Mouse (Mus musculus) ovary, adult 18-20 months (tissue): ENCODE measurements at regions not wholly inside any gene's neighbourhood (a gene's known extent, or its start where the extent isn't known, plus 50 kb on each side); places are given as distances from the start of the nearest gene placed in this dataset.

Experiments used
- DNase-seq: peaks from one replicate; pipeline ENCODE4 v3.0.0; 2022; ENCODE audit warnings: low spot score, mixed read lengths

DNA sequence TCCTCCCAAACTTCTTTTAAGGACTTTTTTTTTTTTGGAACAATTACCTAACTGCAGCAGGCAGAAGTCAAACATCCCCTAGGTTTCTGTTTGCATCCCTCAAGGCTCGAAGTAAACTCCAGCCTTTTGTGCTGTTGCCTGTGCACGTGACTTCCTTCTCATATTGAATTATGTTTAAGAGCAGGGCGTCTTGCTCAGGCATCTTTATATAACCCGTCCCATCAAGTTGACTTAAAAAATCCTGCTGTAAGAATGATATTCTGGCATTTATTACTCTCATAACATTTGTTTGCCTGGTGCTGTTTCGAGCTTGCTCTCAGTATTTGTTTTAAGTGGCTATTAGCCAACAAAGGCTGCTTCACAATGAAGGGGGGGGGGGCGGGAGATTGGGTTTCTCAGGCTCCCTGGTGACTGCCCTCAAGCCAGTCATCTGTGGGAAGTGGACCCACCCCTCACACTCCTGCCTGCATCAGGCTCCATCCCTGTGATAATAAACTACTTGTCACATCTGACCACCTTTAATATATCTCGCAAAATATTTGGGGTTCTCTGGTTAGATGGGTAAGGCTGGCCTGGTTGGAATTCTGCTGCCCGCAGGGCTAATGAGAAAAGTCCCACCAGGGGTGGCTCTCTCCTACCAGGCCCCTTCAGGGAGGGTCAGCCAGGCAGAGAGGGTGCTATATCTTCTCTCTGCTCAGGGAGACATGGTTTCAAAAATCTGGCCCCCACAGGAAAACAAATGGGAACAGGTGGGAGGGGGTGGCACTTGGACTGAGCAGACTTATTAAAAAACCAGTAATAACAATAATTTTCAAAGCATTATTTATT lies 277.1 kb upstream of the Atp5g3 start:
- no peak for DNase-seq

DNA sequence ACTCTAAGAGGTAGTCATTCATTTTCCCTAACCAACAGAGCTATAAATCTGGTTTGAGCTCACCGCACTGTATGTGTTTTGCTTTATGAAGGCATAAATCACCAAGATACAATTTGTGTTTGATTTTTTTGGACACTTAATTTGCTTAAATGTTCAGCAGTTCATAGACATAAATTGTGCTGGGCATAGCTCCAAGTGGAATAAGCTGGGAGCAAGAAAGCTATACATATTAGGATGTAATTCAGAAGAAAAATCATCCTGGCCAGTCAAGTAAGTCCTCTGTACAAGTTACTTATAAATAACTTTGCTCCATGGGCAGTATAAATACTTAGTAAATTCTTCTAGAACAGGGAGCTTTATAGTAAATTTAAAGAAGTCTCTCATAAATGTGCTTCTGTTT lies 267.0 kb upstream of the Atp5g3 start:
- DNase-seq, result no peak

DNA sequence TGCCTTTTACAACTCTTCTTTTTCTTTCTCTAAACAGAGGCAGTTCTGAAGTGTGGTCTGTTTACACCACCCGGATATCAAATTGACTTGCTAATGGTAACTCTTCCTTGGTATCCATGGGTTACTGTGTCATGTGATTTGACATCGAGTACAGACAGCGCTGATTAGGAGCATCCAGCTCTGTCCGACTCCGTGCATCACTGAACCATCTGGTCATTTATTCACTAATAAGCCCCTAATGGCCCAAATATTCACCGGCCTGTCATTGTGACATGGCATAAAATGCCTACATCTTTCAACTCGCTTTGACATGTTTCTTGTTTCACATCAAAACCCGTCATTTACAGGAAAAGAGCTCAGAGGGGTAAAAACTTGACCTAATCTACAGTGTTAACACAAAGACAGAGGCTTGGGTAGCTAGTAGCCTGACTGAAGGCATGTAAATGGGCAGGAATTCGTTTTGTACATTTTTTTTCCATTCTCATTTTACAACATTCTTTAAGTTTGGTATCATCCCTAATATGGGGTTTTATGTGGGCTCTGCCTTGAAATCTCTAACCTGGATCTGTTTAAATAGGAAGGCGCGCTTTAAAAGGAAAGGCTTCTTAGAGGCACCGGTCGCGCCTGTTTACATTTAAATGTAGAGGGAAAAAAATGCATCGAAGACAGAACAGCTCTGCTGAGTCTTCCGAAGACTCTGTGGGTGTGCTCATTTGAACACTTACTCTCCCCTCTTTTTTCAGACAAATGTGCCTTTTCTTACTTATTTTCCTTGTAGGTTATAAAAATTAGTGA lies 257.8 kb upstream of the Atp5g3 start:
- DNase-seq, result no peak

DNA sequence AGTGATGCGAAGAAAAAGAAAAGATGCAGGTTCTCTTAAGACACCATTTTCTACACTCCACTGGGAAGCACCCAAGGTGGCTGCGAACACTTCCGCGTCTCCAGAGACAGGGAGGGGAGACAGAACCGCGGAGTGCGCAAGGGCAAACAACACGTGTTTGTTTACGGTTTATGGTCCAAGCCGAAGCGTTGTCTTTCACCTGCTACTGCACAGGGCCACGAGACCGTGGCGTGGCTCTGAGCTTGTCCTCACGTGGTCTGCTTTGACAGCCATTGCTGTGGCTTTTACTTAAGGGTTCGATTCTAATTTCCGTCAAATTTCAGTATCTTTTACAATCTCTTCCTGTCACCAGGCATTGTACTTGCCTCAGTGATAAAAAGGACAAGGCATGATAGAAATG lies 257.2 kb upstream of the Atp5g3 start:
- no peak for DNase-seq

DNA sequence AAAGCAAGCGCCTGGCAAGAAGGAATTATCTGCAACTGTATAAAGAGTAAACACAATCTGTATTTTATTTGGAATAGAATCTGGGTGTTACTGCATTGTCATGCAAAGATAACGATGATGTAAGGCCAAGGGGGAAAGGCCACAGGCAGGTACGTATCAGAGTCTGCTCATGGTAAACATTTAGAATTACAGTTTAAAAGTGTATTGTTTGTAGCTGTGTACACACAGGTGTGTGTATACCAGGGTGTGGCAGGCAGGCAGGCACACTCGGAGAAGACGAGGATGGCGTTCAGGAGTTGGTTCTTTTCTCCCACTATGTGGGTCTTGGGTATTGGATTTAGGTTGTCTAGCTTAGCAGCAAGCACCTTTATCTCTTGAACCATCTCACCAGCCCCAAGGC lies 242.9 kb upstream of the Atp5g3 start:
- no peak for DNase-seq

DNA sequence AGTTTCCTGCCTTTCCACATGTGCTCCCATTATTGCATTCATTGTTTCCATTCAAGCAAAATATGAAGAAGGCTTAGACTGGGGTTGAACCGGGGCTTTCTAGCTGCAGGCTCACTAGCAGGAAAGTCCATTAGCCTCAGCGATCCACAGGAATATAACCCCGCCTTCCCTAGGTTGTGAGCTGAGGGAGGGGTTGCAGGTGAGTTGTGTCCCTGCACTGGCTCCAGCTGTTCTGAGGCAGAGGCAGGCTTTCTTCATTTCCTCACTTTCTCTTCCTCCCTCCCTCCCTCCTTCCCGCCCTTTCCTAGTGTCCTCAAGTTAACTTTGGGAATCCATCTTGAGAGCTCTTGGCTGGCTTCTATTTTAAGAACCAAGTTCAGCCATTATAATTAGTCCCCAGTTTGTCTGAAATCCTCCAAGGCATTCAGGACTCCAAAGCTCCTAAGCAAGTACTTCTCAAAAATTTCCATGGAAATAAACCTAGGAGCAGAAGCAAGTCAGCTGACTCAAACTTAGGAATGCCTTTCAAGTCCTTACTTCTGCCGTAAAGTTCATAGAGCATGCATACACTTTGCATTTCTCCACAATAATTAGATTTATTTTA lies 242.2 kb upstream of the Atp5g3 start:
- DNase-seq, result no peak

DNA sequence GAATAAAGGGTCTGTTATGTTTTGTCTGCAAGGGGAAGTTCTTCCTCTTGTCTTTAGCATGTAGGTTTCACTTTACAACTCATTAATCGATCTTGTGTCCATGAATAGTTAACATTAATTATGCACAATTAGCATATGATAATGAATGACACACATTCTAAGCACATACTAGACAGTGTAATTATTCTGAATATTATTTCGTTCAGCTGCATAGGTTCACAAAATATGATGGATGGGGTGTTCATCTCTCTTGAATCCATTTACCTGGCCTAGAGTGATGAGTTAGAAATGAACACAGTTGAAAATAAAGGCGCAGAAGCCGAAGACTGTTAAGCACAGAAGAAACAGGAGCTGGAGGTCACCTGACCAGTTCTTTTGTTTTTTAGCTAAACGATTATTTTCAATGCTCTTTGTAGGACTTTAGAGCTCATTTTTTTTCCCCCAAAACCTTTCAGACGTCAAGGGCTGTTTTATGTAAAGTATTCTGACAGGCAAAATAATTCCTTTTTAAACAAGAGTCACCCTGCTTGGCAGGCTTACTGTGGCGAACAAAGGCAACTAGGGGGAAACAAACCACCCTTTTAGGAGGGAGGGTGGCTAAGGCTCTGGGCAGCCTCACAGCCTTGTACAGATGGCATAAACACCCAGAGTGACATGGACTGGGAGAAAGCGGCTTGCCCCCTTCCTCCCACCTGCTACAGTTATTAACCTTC lies 241.6 kb upstream of the Atp5g3 start:
- DNase-seq, result no peak

DNA sequence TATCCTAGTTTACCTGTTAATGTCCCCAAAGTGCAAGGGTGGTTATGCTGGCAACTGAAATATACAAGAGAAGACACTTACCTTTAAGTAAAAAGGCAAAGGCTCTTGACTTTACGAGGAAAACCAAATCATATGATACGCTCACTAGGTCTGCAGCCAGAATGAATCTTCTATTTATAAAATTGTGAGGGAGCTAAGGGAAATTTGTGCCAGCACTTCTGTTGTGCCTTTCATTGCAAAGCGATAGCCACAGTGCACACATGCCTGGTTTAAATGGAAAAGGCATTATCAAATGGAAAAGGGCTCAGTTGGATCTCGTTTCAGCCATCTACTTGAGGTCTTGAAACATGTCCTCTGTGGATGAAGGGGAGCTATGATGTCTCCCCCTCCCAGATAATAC lies 236.1 kb upstream of the Atp5g3 start:
- DNase-seq, result no peak

DNA sequence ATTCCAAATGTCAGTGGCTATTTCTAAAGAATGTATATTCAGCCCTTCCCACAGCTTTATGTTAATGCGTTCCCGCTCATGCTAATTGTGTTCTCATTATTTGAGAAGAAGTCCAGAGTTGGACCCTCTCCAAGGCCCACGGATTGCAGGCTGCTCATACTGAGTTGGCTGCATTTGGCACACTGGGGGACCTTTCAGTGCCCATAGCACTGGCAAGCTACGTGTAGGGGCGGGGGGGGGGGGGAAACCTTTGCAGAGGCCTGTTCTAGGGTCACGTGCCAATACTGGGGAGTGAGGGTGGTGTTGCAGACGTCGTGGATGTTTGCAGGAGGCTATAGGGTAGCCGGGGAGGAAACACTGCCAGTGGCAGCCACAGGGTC lies 225.5 kb upstream of the Atp5g3 start:
- no peak for DNase-seq

DNA sequence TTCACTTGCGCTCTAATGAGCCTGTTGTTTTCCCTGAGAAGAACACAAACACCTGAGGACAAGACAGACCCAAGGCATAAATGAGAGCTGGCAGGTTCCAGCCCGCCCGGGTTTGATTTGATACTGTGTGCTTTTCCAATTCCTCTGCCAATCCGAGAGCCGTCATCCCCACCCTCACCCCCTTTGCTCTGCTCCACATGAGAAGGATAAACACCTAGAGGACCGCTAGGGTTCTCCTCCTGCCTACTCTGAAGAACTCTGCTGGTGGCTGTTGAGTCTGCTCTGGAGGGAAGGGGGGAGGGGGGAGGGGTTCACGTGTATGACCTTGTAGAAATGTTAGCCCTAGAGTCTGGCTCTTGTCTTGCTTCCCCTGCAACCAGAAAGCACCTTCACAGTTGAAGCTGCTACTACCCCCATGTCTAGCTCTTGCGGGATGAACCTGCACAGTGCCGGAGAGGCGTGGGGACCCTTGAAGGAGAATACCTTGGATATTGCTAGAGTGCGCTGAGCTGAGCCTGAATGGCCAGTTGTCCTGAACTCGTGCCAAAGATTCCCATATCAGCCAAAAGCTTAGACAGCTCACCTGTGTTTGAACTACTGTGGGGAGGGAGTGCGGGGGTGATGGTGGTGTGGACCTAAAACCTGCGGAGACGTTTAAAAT lies 225.0 kb upstream of the Atp5g3 start:
- no peak for DNase-seq

DNA sequence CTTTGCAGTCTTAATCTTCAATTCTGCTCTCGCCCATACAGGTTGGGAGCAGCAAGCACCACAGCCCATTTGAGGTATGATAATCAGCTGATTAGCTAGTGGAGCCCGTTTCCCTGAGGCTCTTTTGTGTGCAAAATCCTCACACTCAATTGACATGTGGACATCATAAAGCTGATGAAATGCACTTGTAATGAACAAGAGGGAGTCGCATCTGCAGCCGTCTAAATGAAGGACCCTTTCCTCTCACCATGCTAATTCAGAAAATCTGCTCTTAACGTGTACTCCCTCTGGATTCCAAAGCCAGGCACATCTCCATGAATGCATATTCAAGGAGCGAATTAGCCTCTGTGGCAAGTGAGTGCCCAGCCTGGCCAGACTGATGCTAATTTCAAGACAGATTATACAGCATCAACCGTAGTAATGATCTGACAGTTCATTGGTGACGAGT lies 219.0 kb upstream of the Atp5g3 start:
- no peak for DNase-seq

DNA sequence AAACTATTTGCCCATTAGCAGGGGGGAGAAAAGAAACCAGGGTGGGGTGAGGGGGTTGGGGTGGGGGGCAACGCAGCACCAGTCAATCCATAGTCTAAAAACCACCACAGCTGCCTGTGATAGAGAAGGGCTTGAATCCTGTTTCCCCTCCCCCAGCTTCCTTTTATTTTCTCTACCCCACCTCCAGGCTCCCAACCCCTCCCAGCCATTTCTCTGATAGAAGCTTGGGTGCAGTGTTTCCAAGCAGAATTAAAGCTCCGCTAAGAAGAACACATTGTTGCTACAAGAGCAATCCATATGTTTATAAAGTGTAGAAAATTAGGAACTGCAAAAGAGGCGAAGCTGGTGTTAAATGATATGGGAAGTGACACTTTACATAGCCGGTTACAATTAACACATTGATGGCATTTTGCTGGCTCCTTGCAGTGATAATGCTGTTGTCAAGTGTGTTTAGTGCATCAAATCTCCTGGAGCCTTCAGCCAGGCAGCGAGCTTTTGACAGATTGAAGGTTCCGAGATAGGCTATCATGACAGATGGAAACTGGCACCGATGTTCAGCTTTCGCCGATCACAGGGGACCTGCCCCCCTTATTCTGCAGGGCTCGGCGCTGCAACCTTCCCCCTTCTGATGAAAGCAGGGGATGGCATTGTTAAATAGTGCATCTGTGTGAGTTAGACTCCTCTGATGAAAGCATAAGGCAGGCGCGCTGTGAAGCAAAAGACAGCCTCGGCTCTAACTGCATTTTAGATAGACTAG lies 217.8 kb upstream of the Atp5g3 start:
- no peak for DNase-seq

DNA sequence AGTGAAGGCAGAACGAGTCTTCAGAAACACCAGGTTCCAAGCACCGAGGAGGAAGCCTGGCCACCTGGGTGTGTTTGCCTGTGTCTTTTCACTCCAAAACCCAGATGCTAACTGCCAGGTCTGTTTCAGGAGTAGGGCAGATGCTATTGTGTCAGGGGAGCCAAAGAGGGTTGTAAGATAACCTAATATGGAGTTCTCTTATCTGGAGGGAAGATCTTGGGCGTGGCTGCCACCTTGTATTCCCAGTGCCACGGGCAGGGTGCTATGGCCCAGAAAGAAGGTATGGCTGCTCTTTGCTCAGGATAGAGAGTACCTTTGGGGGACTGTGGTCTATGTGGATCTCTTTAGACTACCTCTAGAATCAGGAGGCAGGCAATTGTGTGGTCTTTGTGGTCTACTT lies 216.0 kb upstream of the Atp5g3 start:
- no peak for DNase-seq

DNA sequence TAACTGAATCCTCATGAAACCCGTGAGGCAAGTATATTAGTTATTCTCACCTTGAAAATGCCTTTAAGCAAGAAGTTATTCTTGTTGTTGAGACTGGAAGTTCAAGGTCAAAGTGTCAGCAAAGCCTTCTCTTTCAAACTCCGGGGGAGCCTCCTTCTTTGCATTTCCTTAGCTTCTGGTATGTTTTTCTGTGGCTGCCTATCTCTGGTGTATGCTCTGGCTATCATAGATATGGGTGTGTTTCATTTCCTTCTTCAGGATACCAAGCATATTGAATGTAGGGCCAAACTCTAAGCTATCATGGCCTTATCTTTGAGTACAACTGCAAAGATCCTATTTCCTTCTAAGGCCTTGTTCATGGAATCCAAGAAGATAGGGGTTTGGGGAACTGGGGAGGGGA lies 213.1 kb upstream of the Atp5g3 start:
- DNase-seq, result no peak

DNA sequence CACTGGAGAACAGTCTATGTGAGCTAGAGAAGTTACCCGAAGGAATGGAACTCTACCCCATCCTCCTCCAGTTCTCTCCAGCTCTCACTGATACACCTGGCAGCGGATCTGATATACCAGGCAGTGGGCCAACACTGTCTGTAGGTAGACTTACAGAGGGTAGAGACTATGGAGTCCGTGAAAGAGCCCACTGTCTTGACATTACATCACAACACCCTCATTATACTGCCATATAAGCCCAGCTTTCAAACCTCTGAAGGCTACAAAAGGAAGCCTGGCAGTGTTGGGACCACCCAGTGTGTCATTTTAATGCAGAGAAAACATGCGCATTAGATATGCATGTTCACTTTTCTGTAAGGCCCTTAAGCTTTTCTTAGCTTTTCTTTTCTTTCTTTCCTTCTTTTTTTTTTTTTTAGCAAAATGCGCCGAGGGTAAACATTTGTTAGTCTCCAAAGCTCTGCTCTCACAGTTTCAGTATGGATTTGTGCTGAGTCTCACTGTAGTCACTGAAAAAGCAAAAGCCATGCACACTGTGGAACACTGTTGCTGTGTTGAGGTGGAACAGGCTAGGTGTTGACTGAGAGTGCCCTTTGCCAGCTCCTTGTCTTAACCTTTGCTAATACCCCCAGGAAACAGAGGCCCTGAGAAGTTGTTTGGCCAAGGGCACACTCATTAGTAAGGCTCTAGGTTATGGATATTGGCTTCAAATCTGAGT lies 212.4 kb upstream of the Atp5g3 start:
- no peak for DNase-seq

DNA sequence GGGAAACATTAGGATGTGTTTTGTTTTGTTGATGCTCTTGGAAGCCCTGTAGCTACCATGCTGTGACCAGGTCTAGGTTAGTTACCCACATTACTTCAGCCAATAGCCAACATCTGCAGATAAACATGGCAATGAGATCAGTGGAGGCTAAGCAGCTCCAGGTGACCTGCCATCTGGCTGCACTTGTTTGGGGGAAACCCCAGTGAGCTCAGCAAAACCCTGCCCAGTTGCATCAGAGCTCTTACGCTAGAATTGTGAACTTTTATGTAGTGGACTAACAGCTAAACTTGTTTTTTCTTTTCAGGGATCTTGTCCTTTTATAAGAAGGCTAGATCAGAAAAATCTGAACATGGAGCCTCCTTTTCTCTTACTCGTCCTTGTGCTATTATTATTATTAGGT lies 211.8 kb upstream of the Atp5g3 start:
- no peak for DNase-seq

DNA sequence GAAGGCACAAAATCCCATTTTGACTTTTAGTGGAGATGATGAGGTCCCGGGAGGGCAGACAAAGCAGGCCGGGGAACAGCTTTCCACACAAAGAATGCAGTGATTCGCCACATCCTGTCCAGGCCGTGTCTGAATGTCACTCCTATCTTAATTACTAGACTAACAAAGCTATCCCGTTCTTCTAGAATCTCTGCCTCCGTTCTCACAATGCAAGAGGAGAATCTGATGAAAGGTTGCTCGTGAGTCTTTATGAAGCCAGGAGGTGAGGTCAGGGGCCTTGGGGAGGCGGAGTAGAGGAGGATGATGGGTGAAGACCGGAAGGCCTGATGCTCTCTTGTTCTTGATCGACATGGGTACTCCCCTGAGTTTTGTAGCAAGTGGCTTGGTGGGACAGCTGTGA lies 208.9 kb upstream of the Atp5g3 start:
- DNase-seq, result no peak

DNA sequence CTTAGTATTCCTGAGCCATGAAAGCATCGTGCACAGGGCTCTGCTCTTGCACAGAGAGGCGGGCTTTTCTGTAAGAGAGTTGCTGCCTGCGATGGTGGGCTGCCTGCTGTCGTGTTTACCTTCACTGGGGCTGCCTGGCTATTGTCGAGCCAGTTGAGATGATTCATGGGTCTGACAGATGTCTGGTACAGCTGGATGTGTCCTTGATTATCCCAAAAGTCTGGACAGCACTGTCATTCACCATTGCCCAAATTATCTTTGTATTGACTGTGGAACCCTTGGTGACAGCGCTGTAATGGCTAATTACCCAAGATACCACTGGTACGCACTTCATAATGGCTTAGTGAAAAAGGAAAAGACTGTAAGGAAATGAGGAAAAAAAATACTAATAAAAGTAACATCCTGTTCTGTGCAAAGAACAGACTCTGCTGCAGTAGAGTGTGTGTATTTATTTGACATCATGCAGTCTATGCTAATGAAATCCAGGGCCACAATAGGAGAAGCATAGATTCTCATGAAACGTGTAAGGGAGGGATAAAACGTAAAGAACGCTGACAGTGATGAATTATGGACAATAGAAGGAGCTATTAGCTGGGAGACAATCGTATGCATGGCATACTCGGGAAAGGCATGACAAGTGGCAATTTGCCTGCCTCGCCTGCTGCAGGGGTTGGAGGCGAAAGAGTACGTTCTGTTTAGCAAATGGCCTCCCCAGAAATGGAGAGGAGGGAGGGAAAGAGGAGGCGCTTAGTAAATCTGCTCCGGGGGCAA lies 208.2 kb upstream of the Atp5g3 start:
- no peak for DNase-seq

DNA sequence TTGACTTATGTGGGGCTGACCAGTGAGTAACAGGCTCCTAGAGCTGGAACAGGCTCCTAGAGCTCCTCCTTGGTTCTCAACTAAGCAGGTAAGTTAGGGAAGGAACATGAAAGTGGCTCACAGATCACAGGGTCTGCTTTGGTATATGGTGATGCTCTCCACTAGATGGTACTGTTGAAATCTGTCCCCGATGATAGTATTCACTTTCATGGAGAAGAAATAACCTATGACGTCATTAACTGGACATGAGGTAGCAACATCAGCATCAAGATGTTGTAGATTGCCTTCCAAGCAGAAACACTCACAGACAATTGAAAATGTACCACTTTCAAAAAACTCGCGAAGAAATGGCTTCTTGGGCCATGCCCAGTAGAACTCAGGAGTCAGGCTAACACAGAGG lies 195.3 kb upstream of the Atp5g3 start:
- DNase-seq, result no peak
